Mouse (Mus musculus): ENCODE data around the gene Grhl3.

DNA sequence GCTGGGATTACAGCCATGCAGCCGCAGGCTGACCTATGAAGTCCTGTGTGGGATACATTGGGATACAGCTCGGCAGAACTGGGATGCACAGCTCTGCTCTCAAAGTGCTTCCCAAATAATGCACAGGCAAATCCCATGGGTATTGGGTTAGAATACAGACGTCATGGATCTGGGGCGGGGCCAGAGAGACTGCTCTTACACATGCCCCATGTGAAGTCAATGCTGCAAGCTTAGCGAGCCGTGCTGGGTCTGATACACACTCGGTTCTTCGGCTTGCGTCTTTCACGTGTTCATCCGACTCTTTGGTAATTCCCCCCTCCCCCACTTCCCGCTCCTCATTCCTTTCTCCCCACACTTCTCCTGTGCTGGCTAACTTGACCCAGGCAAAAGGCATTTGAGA lies 34.4 kb downstream of the Grhl3 start:
- TF ChIP-seq MXI1 (IDR thresholded peaks at IDR 0.05; ENCODE audit: low read depth, low read length): no peak
- TF ChIP-seq CTCF (conservative IDR thresholded peaks at IDR 0.05 in 1 of 2, IDR thresholded peaks at IDR 0.05 in 1 of 2; ENCODE audit: low read depth in 2 of 2, low read length in 2 of 2): no peak
